Mouse (Mus musculus) thymus, postnatal 10 days (tissue): ENCODE results near the gene Col4a2.

Experiments
- DNase-seq, 2 experiments: peaks; one replicate each; pipeline ENCODE4 v3.0.0; 2021; ENCODE audit warnings: low spot score in 2 of 2

Col4a2 gene

DNA sequence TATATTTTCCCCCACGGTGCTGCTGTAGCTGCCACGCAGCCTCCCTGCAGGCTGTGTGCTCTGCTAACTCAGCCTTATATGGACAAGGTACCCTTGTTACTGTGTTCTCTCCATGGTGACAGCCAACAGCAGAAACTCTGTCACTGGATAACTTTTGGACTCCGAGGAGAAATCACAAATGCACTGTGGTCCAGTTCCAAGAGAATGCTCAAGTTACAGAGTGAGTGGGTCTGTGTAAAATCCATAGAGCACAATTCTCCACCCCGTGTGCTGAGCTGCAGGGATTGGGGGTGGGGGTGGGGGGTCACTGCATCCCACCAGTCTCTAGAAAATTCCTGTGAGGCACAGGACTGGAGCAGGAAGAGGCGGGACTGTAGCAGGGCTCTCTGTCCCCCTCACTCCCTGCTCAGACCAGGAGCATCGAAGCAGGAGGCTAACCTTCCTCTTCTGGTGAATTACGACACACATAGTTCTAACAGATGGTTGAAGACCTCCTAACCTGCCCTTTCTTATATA lies 45.4 kb downstream of the Col4a2 start:
- no peak for DNase-seq

DNA sequence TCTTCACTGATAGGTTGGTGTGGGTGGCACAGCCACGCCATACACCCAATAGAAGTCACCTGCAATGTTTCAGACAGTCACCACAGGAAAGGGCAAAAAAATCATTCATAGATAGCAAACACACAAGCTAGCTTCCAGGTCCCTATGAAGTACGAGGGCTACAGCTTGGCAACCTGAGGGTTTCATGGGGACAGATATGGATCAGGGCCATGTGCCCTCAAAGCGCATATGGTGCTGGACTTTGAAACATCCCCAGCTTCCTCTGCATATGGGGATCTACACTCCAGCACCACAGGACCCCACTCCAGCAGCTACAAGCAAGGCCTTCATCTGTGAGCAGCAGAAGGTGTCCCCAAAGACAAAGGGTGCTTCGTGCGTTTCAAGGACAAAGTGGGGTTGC lies 47.2 kb downstream of the Col4a2 start:
- no peak for DNase-seq

DNA sequence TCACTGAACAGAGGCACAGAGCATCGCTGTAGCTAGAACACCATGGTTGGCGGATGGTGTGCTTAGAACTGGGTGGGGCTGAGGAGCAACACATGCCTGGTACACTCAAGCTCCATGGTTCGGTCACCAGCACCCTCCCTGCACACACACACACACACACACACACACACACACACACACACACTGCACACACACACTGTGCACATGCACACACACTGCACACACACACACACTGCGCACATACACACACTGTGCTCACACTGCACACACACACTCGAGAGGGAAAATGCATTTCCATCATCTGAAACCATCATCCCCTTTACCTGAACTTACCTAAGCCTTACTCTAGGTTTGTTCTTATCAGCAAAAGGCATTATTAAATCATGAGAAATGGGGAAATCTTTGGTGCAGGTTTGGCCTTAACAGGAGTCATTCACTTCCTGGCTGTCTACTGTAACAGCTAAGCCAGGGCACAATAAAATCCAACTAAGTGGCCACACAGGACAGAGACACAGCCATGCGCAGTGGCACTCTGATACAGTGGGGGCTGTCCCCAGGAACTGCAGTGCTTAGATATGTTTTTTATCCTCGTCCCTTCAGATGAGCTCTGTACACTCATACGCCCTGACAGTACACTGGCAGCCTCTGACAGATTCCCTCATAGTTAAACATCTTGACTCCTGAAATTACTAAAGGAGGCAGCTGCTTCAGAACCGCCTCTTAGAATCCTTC lies 49.1 kb downstream of the Col4a2 start:
- no peak for DNase-seq

DNA sequence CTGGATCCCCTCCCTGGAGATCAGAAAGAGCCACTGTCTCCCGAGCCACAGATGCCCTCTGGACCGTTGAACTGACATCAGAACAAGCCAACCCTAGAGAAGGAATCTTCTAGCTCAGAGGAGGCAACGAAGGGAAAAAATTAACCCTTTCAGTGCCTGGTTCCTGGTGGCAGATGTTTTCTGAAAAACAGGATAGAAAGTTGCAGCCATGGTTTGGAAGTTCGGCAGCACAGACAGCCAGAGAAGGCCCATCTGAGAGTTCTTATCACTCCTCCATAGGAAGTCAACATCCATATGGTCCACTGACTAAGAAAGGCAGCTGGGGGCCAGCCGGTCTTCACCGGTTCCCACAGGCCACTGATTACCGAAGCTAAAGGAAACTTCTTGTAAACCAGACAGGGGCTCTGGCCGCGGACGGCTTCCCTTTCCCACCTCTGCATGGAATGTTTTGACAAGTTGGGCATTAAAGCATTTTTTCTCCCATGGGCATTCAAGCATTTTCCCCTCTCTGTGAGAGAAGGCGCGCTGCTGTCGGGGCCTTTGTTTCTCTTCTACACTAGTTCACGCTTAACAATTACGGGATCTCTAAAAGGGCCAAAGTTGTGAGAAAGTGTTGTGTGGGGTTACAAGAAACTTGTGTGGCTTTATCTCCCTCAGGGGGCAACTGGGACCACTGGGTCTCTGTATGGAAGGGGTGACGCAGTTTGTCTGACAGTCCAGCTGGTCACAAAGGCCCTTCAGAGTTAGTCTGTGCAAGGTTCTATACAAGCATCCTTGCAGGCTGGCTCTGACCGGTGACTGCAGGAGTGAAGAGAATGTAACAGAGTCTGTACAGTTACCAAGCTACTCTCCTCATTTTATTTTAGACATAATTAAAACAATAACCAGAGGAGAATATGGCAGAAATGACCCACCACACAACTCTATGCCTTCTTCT lies 49.9 kb downstream of the Col4a2 start:
- DNase-seq: no peak

DNA sequence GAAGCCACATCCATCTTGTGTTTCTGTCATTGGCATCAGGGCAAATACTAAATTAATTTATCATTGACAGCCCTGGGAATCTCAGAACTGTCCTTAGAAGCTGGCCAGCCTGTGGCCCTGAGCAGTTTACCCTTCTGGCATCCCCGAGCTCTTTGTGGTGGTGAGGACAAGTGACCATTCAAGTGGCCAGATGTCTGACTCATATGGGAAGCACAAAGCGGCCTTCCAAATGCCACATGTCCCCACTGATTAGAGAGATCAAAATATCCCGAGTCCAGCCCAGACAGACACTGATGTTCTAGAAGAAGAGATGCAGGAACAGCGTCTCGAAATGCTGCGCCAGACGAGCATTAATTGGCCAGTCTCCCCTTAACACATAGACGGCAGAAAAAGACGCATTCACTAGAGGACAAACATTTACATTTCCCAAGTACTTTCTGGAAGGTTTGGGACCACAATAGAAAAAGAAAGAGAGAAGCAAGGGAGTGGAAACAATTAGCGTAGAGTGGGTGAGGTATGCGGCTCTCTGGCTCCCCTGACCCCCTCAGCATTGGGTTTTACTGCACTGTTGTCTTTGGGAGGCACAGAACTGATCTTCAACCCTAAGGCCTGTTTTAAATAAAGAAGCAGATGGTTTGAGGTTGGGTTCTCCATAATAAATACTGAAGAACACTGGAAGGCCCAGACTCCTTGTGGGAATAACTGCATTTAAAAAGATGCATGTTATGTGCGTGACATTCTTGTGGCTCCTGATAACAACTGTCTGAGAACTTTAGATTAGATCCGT lies 50.9 kb downstream of the Col4a2 start:
- no peak for DNase-seq

DNA sequence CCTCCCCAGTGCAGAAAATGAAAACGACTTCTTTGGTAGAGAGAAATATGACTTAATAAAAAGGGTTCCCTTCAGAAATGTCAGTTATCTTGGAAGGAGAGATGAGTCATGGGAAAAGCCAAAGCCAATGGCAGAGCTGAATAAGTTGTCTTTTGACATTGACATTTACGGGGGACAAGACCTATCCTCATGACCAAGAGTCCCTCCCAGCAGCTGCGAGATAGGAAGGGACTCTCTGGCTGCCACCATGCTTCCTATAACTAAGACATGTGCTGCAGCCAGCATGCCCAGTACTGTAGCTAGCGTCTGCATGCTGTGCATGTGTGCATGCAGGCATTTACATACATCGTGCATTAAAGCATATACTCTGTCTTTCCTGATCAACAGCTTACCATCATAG lies 53.6 kb downstream of the Col4a2 start:
- no peak for DNase-seq

DNA sequence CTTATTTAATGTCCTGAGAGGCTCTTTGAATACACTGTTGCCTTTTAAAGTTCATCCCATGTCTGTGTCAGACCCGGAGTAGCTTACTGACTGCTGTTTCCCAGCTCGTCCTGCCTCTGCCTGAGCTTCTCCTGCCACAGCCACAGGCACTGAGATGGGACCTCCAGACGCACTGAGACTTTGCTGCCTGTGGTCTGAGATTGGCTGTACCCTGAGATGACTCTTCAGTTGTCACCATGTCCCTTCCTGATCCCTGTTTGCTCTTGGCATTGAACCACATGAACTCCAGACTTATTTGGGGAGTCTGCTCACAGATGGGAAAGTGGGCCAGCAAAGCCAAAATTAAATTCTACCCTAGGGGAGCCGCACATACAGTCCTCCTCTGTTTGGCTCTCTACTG lies 54.1 kb downstream of the Col4a2 start:
- no peak for DNase-seq

DNA sequence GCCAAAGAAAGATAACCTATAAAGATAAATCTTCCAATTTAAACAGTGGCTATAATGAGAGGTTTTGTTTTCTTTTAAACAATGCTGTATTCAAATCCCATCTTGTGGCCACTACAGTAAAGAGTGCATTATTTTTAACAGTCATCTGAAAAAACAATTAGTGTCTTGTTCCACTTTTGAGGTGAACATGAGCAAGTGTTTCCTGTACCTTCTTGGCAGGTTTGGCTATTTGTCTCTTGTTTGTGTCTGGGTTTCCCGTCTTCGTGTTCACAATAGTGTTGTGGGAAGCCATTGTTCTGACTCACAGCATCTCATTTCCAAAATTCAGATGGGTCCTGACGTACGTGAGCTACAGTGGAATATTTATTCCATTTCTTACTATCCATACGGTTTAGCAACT lies 55.1 kb downstream of the Col4a2 start:
- DNase-seq: no peak

DNA sequence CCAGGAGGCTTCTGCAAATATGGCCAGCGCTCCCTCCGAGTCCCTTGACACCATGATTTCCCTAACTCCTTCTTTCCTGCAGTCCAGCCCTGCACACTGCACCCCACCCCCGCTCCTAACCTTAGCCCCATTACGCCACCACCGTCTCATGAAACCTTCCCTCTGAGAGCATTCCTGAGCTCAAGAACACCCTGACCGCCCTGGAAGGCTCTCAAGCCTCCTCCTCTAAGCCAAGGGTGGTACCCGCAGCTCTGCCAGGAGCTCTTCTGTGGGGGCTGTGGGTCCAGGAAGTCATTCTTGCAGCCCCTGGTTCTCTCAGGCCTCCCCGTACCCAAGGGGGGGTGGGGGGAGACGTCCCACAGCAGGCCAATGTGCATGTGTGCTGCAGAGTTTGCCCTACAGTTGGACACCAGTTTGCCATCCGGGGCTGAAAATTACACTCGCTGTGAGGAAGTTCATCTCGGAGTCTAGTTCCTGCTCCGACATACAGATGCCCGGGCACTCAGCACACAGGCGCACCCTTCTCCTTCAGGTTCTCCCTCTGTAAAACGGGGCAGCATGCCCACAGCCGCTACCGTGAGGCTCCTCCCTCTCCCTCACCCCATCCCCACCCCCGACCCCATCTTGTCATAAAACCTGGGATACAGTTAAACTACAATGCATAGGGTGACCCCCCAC lies 57.1 kb downstream of the Col4a2 start:
- DNase-seq: no peak

DNA sequence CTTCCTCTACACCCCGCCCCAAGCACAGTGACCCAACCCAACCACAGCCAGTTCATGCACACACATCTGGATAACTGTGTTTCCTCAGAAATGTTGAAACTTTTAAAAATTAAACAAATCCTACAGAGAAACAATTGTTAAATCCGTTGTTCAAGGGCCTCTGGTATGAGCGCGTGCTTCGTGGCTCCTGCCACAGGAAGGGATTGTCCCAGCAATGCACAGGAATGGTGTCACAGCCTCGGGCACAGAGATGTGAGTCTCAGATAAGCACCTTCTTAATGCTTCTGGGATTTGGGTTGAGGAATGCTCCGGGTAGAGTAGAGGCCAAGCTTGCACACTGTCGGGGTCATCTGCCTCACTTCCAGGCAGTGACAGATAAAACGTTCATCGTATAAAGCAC lies 58.7 kb downstream of the Col4a2 start:
- no peak for DNase-seq

DNA sequence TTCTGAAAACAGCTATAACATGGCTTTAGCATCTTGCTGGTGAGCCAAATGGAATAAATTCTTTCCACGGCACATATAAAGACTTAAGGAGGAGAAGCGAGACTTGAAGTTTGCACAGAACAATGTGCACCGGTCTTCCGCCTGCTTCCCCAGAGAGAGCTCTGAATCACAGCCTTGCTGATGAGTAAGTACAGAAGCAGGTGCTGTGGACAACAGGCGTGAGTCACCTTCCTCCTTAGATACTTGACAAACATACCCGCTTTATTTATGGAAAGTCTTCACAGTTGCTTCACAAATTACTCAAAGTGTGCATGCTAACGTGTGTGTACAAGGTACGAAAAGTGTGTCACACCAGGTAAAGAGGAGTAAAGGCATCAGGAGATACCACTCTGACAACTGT lies 59.5 kb downstream of the Col4a2 start:
- DNase-seq: no peak

DNA sequence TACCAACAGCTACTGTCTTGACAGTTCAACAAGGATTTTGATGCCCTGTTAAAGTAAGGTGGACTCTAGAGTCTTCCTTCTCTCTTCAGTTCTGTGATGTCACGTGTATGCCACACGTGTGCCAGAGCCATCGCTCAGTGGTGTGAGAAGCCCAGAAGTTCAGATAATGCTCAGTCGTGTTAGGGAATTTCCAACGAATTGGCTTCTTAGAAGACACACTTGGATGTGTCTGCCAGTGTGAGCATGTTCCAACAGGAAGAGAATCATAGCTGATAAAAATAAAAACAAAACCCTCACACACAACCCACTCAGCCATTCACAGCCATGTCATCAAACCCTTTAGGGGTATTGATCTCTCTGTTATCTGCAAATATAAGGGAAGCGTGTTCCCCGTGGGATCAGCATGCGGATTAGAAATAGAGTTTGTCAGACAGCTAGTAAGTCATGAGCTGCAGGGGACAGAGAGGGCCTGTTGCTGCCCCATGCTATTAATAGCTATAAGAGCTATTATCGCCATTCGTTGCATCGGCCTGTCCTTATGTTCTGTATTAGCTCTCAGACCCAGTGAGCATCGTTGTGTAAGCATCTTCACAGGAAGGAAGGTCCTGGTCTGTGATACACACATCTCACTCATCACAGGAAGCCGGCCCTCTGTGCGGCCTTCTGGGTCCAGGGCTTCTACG lies 61.2 kb downstream of the Col4a2 start:
- no peak for DNase-seq

DNA sequence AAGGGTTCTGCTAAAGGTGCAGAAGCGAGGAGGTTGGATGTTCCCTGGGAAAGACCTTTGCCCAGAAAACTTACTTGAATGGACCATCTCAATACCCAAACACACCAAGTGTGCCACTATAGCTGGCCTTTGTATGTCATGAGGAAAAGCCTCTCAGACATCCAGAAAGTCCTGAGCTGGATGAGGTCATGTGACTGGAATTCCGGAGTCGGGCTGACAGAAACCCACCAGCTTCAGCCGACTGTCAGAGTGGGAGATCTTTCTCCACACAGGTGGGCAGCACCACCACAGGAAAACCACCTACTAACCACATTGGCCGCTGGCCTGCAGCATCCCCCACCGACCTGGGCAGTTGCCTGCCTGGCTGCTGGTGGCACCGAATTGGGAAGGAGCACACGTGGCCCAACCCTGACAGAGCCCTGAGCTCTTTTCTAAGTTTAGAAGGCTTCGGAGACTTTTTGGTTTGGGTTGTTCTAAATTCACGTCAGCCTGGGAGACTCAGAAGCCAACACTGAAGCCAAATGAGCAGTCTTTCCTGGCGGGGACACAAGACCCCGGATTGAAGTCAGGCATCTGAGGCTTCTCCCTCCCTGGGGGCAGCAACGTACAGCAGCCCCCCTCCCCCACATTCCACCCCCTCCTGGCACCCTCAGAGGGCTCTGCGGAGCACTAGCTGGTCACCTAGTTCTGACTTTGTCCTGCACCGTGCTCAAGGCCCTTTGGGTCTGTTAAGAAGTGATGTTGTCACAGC lies 61.9 kb downstream of the Col4a2 start:
- DNase-seq: no peak

DNA sequence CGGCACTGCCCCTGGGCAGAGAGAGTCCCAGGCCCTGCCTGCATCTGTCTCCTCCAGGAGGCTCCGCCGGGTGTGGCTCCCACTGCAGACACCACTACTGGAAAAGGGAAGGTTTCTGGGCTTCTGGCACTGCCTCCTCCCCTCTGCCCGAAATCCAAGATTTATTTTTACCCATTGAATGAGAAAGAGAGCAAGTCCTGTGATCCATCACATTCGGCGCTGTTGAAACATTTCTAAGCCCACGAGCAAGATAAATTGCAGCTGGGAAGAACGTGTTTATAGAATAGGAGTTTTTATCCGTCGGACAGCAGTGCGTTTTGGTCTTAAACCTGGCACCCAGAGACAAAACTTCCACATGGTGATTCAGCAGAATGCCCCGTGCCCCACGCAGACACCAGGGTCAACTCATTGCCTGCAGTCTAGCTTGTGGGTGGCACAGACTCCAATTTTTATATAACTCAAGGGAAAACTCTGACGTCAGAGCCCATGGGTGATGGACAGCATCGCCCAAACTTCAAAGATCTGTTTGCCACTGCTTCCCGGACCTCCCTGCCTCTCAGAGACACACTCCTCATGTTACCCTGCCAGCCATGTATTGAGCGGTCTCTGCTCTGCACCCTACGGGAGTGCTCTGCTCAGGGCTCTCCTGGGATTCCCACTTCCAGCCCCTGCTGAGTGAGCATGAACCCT lies 63.3 kb downstream of the Col4a2 start:
- DNase-seq: no peak

DNA sequence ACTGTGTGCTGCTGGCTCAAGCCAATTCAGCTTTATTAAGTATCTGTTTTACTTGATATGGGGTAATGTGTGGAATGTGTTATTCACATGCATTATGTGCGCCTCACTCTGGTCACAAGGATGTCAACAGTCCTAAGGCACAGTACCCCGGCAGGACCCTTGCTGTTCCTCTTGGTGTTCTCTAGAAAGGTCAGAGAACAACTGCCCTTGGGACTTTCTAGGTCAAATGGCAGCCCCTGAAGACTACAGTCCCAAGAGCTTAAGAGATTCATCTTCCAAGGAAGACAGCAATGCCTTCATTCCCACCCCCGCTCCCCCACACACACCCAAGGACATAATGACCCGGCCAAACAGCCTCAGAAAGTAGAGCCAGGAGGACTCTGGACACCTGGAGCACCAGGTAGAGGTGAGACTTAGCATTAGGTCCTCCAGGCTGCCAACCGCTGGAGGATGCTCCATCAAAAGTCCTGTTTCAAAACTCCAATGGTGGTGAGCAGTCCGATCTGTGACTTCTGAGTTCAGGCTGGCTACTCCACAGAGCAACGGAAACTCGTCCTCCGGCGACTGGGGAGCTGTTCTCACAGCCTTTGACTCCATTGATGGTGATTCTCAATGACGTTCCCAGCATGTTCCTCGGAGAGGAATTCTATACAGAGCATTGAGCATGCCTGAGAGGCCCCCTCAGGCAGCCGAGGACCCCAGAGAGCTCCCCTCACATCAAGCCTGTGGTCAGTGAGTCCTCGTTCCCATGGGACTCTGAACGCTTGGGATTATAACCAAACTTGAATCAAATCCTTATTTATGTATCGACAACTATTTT lies 65.0 kb downstream of the Col4a2 start:
- DNase-seq: no peak

DNA sequence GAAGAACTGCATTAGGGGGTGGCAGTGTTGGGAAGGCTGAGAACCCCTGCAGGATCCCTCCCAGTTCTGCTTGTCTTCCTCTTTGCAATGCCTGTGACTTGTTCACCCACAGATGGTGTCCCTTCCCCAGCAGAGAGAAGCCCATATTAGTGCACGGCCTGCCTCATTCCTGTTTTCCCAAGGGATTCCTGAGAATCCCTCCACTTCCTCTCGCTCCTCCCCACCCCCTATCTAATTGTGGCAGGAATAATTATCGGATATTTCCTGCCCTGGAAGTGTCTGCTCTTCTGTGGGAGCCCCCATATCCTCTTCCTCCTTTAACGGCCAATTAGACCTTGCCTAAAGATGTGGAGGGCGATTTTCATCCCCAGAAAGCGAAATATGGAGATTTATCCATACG lies 67.0 kb downstream of the Col4a2 start:
- DNase-seq: no peak

DNA sequence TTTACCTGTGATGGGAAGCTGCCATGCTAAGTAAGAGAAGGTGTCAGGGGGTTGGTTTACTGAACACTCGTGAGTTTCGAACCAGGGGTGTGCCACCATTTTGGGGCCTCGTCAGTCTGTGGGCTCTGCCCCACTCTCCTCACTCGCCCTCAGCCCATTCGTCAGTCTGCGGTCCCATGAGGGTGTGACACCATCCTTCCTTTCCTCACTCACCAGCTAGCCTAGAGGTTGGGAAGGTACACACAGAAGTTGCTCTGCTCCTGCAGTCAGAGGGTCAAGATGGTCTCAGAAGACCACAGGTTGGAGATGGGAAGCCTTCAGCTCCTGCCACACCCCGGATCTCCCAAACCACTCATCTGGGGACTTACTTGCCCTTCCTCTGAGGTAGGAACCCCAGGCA lies 68.9 kb downstream of the Col4a2 start:
- DNase-seq: no peak

DNA sequence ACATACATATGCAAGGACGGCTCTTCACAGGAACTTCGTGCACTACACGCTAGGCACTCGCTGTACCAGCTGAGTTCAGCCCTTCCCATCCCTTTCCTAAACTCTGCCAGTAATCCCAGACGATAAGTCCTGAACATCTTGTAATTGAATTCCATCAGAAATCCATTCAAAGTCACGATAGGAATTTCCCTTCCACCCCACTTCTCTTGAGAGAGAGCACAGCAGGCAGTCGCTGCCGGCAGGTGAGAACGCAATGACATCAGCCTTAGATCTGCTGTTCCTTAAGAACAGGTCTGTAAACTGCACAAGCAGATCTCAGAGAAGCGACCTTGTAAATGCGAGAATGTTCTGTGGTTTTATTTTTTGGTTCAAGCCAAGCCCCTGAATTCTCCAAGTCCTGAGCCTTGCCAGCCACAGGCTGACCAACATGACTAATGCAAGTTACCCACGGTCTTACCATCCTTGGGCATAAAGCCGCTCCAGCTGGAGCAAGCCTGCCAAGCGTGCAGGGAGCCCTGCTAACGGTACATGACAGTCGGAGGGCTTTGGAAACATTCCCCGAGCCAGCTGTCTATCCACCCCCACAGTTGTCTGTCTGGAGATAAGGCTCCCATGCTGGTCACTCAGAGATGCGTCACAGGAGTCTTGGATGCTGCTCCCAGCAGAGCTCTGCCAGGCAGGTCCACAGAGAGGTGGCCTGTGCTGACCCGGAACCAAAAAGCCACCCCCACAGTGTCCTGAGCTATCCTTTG lies 69.6 kb downstream of the Col4a2 start:
- no peak for DNase-seq
